Mouse (Mus musculus) midbrain, embryonic 15.5 days (tissue): ENCODE results near the gene Galnt2. TPM values are rescaled to one million over a fixed set of nuclear protein-coding genes. Genes with fewer than 3 reads are reported as not detected.

Experiments
- ATAC-seq: fragments of 200-750 bp; cut with Nextera tagmentation; replicated peaks from 2 replicates; pipeline ENCODE4 v1.8.0; 2017; ENCODE audit warnings: moderate TSS enrichment
- H3K27ac ChIP-seq: fragments of 300-500 bp; sonication (generic); 2 replicates; pipeline ENCODE4 v1.5.1; 2015; ENCODE audit warnings: mild to moderate bottlenecking, inconsistent platforms
- H3K27me3 ChIP-seq: fragments of 300-500 bp; sonication (generic); replicated peaks from 2 replicates; pipeline ENCODE4 v1.6.1; 2015; ENCODE audit warnings: inconsistent platforms
- H3K36me3 ChIP-seq: fragments of 300-500 bp; sonication (generic); replicated peaks from 2 replicates; pipeline ENCODE4 v1.6.1; 2015; ENCODE audit warnings: inconsistent platforms
- H3K4me1 ChIP-seq: fragments of 300-500 bp; sonication (generic); 2 replicates; pipeline ENCODE4 v1.6.1; 2015; ENCODE audit warnings: inconsistent platforms
- H3K4me2 ChIP-seq: fragments of 300-500 bp; sonication (generic); 2 replicates; pipeline ENCODE4 v1.6.1; 2015; ENCODE audit warnings: inconsistent platforms, mild to moderate bottlenecking, moderate library complexity
- H3K4me3 ChIP-seq: fragments of 300-500 bp; sonication (generic); 2 replicates; pipeline ENCODE4 v1.5.1; 2015; ENCODE audit warnings: mild to moderate bottlenecking, inconsistent platforms
- H3K9ac ChIP-seq: fragments of 300-500 bp; sonication (generic); 2 replicates; pipeline ENCODE4 v1.6.1; 2015; ENCODE audit warnings: mild to moderate bottlenecking, inconsistent platforms
- H3K9me3 ChIP-seq: fragments of 300-500 bp; sonication (generic); 2 replicates; pipeline ENCODE4 v1.6.1; 2016; ENCODE audit warnings: inconsistent platforms
- WGBS: fragments of 180-500 bp; shearing (Covaris S2); methylation state at CpG from one replicate; pipeline ENCODE4 v1.1.7; 2015; ENCODE audit warnings: mixed read lengths; 5-methylcytosine and 5-hydroxymethylcytosine counted together
- polyA plus RNA-seq: library from polyadenylated mRNA; unstranded; fragments of >200 nt; fragmentation: Nextera tagmentation; extraction: Ambion mirVana; gene quantifications from 2 replicates; pipeline ENCODE4 v1.2.1, GENCODE M21; 2015

Galnt2 gene
- polyA plus RNA-seq, 1 experiment from 2014 or later, result 67.4 TPM

GRCm38 (mm10) chr8:124200400-124200799 lies 30.8 kb upstream of the Galnt2 start:
- Histone ChIP-seq H3K4me3 (no peak overlapping the region), H3K4me1 (0 out of 2 replicates have a peak, but pooled peaks cover 4% of the 10 kb centered on the region), H3K4me2 (no peak overlapping the region), H3K9me3 (no peaks in the 10 kb centered on the region), H3K36me3 (no peaks in the 10 kb centered on the region), H3K27me3 (no peaks in the 10 kb centered on the region), H3K27ac (no peak overlapping the region), H3K9ac (no peak overlapping the region)
- ATAC-seq, result no peak
- WGBS, result 59% methylated on average over 7 of the region's 7 CpGs

DNA sequence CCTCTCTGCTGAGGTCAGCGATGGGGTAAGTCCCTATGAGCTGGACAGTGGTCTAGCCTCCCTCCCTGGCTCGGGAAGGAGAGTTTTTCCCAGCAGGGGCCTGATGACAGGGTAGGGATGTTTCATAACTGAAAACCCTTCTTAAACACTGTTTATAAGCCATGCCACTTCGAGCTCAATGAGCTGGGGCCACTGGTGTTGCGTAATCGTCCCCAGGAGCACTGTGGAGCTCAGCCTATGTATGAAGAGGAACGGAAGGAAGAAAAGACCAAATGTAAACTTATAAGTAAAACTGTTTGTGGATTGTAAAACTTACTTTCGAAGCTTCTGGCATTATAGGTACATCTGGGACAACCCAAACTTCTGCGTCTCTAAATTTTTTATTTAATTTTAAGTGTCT lies 29.5 kb upstream of the Galnt2 start:
- ATAC-seq, result no peak
- Histone ChIP-seq H3K4me2 (no peak overlapping the region), H3K36me3 (no peaks in the 10 kb centered on the region), H3K9ac (no peak overlapping the region), H3K4me3 (no peak overlapping the region), H3K4me1 (0 out of 2 replicates have a peak, but pooled peaks cover 4% of the 10 kb centered on the region), H3K9me3 (no peaks in the 10 kb centered on the region), H3K27me3 (no peaks in the 10 kb centered on the region), H3K27ac (no peak overlapping the region)
- 90% methylated on average over 8 of the region's 8 CpGs for WGBS

DNA sequence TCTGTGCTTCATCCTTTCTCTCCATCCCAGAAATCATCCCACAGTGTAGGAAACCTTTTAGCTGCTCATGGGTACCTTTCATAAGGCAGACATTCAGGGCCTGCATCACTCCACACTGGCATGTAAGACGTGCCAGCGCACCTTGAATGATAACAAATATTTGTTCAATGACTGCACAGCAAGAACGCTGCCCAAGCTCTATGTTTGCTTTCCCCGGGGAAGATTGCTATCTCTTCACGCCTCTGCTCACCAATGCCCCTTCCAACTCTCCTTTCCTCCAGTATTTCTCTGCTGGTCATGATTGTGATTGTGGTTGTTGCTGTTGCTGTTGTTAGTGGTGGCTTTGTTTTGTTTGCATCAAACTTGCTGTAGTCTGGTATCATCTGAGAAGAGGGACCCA lies 28.3 kb upstream of the Galnt2 start:
- no peak overlapping the region for H3K27ac ChIP-seq
- no peaks in the 10 kb centered on the region for H3K9me3 ChIP-seq
- 82% methylated on average over 5 of the region's 5 CpGs for WGBS
- H3K36me3 ChIP-seq, result no peaks in the 10 kb centered on the region
- no peak overlapping the region for H3K9ac ChIP-seq
- H3K27me3 ChIP-seq, result no peaks in the 10 kb centered on the region
- H3K4me3 ChIP-seq, result no peak overlapping the region
- ATAC-seq, result no peak
- no peak overlapping the region for H3K4me2 ChIP-seq
- H3K4me1 ChIP-seq, result 0 out of 2 replicates have a peak, but pooled peaks cover 4% of the 10 kb centered on the region

- Histone ChIP-seq H3K4me1 (0 out of 2 replicates have a peak, but pooled peaks cover 4% of the 10 kb centered on the region), H3K36me3 (no peaks in the 10 kb centered on the region), H3K4me2 (no peak overlapping the region), H3K27ac (peak overlapping the region; percentile 40; the same call in 1 of the 2 replicates), H3K9ac (no peak overlapping the region), H3K27me3 (no peaks in the 10 kb centered on the region), H3K4me3 (no peak overlapping the region), H3K9me3 (no peaks in the 10 kb centered on the region)
- no peak; the same call in 1 of the 2 replicates for ATAC-seq
- WGBS, result 52% methylated on average over 13 of the region's 13 CpGs
Measured at GRCm38 (mm10) chr8:124204001-124204601, 27.1 kb upstream of the Galnt2 start.

- Histone ChIP-seq H3K4me1 (no peaks in the 10 kb centered on the region), H3K36me3 (no peaks in the 10 kb centered on the region), H3K4me2 (no peak overlapping the region), H3K27me3 (no peaks in the 10 kb centered on the region), H3K27ac (no peak overlapping the region), H3K9ac (no peak overlapping the region), H3K9me3 (no peaks in the 10 kb centered on the region), H3K4me3 (no peak overlapping the region)
- ATAC-seq, result no peak
- 81% methylated on average over 2 of the region's 2 CpGs for WGBS
Measured at GRCm38 (mm10) chr8:124212148-124212547, 19.0 kb upstream of the Galnt2 start.

- Histone ChIP-seq H3K4me1 (no peaks in the 10 kb centered on the region), H3K9ac (no peak overlapping the region), H3K36me3 (no peaks in the 10 kb centered on the region), H3K4me2 (no peak overlapping the region), H3K27me3 (no peaks in the 10 kb centered on the region), H3K27ac (no peak overlapping the region), H3K4me3 (no peak overlapping the region), H3K9me3 (no peaks in the 10 kb centered on the region)
- ATAC-seq, result no peak
Measured at GRCm38 (mm10) chr8:124216951-124217350, 14.2 kb upstream of the Galnt2 start.

GRCm38 (mm10) chr8:124229883-124230282 lies 1.3 kb upstream of the Galnt2 start:
- no peaks in the 10 kb centered on the region for H3K36me3 ChIP-seq
- H3K4me1 ChIP-seq, result peaks cover 34% of the 10 kb centered on the region
- no peak overlapping the region for H3K9ac ChIP-seq
- H3K27ac ChIP-seq, result no peak overlapping the region
- no peak for ATAC-seq
- H3K9me3 ChIP-seq, result no peaks in the 10 kb centered on the region
- H3K4me3 ChIP-seq, result no peak overlapping the region
- no peak overlapping the region for H3K4me2 ChIP-seq
- WGBS, result 74% methylated on average over 2 of the region's 2 CpGs
- no peaks in the 10 kb centered on the region for H3K27me3 ChIP-seq

GRCm38 (mm10) chr8:124230496-124231175 lies 555 bp upstream of the Galnt2 start:
- H3K36me3 ChIP-seq, result no peaks in the 10 kb centered on the region
- peak overlapping the region; percentile 93 for H3K4me3 ChIP-seq
- no peaks in the 10 kb centered on the region for H3K27me3 ChIP-seq
- peak; percentile 38 for ATAC-seq
- H3K27ac ChIP-seq, result peak overlapping the region; percentile 83
- H3K9me3 ChIP-seq, result no peaks in the 10 kb centered on the region
- peak overlapping the region; percentile 87 for H3K9ac ChIP-seq
- 54% methylated on average over 8 of the region's 8 CpGs for WGBS
- peak overlapping the region; percentile 92 for H3K4me2 ChIP-seq
- H3K4me1 ChIP-seq, result peaks cover 41% of the 10 kb centered on the region

DNA sequence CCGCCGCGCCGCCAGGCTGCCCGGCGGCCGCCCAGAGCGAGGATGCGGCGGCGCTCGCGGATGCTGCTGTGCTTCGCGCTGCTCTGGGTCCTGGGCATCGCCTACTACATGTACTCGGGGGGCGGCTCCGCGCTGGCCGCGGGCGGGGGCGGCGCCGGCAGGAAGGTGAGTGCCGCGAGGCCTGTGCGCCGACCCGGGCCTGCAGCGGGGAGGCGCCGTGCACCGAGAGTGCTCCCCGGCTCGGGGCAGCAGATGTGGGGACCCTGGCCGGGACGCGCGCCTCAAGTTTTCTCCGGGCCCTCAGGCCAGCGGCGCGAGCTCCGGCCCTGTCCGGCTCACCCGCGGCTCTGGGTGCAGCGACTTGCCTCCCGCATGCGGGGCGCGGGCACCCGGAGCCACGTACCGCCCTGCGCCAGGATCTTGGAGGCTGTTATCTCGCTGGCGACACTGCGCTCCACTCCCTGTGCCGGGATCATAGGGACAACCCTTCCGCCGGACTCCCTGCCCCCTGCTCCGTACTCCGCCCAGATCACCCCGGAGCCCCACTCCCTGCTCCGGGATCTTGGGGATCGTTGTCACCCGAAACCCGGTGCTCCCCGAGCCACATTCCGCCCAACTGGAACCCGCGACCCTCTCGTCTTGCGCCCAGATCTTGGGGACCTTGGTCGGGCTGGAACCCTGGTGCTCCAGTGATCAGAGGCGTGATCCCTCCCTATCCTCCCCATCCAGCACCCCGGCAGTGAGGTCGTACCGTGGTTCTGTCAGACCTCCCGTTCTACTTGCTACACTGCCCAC lies 491 bp downstream of the Galnt2 start:
- Histone ChIP-seq H3K4me3 (peak overlapping the region; percentile 93), H3K36me3 (no peaks in the 10 kb centered on the region), H3K9me3 (no peaks in the 10 kb centered on the region), H3K27ac (peak overlapping the region; percentile 83), H3K4me2 (peak overlapping the region; percentile 92), H3K4me1 (peaks cover 44% of the 10 kb centered on the region), H3K27me3 (no peaks in the 10 kb centered on the region), H3K9ac (peak overlapping the region; percentile 87)
- under 1% methylated on average over 74 of the region's 83 CpGs for WGBS
- peak; percentile 82 for ATAC-seq

- 0 out of 2 replicates have a peak overlapping the region, but pooled peaks have one; percentile 83 for H3K27ac ChIP-seq
Measured at GRCm38 (mm10) chr8:124232280-124232600, 1.0 kb downstream of the Galnt2 start.

GRCm38 (mm10) chr8:124234496-124234895 lies 3.3 kb downstream of the Galnt2 start:
- Histone ChIP-seq H3K4me3 (no peak overlapping the region), H3K27ac (peak overlapping the region; percentile 61), H3K4me2 (peak overlapping the region; percentile 92), H3K27me3 (no peaks in the 10 kb centered on the region), H3K36me3 (no peaks in the 10 kb centered on the region), H3K9me3 (no peaks in the 10 kb centered on the region), H3K9ac (no peak overlapping the region), H3K4me1 (peaks cover 57% of the 10 kb centered on the region)
- ATAC-seq, result no peak
- WGBS, result 36% methylated on average over 2 of the region's 2 CpGs

More at GRCm38 (mm10) chr8:124232280-124232600, 1.0 kb downstream of the Galnt2 start:
- peak; percentile 9; the same call in 1 of the 2 replicates for ATAC-seq
- Histone ChIP-seq H3K4me2 (peak overlapping the region; percentile 92), H3K27me3 (no peaks in the 10 kb centered on the region), H3K9me3 (no peaks in the 10 kb centered on the region), H3K36me3 (no peaks in the 10 kb centered on the region), H3K9ac (peak overlapping the region; percentile 87), H3K4me1 (peaks cover 44% of the 10 kb centered on the region), H3K4me3 (peak overlapping the region; percentile 93)
- WGBS, result 3% methylated on average over 18 of the region's 18 CpGs

GRCm38 (mm10) chr8:124235536-124235935 lies 4.3 kb downstream of the Galnt2 start:
- ATAC-seq, result no peak
- Histone ChIP-seq H3K36me3 (no peaks in the 10 kb centered on the region), H3K9me3 (no peaks in the 10 kb centered on the region), H3K27ac (no peak overlapping the region), H3K4me3 (no peak overlapping the region), H3K4me2 (no peak overlapping the region), H3K9ac (no peak overlapping the region), H3K4me1 (peaks cover 67% of the 10 kb centered on the region), H3K27me3 (no peaks in the 10 kb centered on the region)
- WGBS, result 91% methylated on average over 4 of the region's 4 CpGs
